In the genomic region with DNA sequence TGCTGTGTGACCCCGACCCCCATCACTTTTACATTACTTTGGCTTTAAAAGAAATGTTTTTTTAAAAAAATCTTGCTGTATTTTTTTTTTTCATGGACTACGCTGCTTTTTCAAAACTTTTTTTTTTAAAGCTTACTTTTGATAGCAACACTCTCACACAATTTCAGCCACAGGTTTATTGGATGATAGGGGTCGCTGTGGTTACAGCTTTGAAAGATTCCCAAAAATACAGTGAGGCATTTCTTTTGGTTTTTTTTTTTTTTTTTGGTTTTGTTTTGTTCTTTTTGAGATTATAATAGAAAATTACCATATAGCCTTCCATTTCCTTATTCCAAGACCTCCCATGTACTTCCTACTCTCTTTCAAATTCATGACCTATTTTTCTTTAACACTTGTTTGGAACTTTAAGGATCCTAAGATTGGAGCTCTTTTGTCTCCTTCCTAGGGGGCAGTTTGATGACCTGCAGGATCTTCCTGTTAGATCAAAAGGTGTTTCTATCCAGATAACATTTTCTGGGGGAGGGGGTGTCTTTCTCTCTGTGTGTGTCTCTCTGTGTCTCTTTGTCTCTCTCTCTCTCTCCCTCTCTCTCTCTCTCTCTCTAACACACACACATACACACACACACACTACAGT, we compare ENCODE assay signal across 17 mouse cellular contexts. TPM values are rescaled to one million over a fixed set of nuclear protein-coding genes. Genes with fewer than 3 reads are reported as not detected.
A peak's percentile ranks its signal among the peaks of the same experiment; 100 is the strongest.
DNase-seq lines count a peak whose midpoint lies in the region; ATAC-seq and TF ChIP-seq lines count a peak whose summit lies in the region.
"Had no signal": no experiment of that assay in that cellular context is flagged by ENCODE, and none has a peak within 500 bp of the region (broad histone marks: within the 10 kb centered on the region; RNA-seq: fewer than 3 reads in every experiment).

No protein-coding gene starts in this region.

- no peak overlapping the region for H3K9ac ChIP-seq in hindbrain, postnatal 0 days (replicated peaks; ENCODE audit: low read length)
- H3K9ac ChIP-seq in hindbrain, embryonic 16.5 days (ENCODE audit: low read depth, low read length), result no peak overlapping the region
- H3K9ac ChIP-seq in midbrain, postnatal 0 days (replicated peaks; ENCODE audit: low read length, poor library complexity, severe bottlenecking), result no peak overlapping the region
- H3K9ac ChIP-seq in midbrain, embryonic 16.5 days (ENCODE audit: low read depth, low read length), result no peak overlapping the region
- H3K9ac ChIP-seq: hindbrain, embryonic 13.5 days; liver, postnatal 0 days; midbrain, embryonic 13.5 days had no signal

- no peaks in the 10 kb centered on the region for H3K36me3 ChIP-seq in hindbrain, postnatal 0 days (ENCODE audit: insufficient read depth, low read length)
- no peaks in the 10 kb centered on the region for H3K36me3 ChIP-seq in hindbrain, embryonic 16.5 days (ENCODE audit: control insufficient read depth, insufficient read depth, low read length)
- no peaks in the 10 kb centered on the region for H3K36me3 ChIP-seq in midbrain, postnatal 0 days (ENCODE audit: insufficient read depth, low read length)
- H3K36me3 ChIP-seq in midbrain, embryonic 16.5 days (ENCODE audit: control insufficient read depth, insufficient read depth, low read length), result no peaks in the 10 kb centered on the region
- H3K36me3 ChIP-seq: hindbrain, embryonic 13.5 days; midbrain, embryonic 13.5 days had no signal

- no peak for DNase-seq in cerebellum, adult 2 months
- no peak for DNase-seq in cerebellum, adult 9-10 months
- DNase-seq in hindbrain, postnatal 0 days (ENCODE audit: low spot score), result peak; percentile 45
- DNase-seq in midbrain, postnatal 0 days (ENCODE audit: low spot score), result peak; percentile 40
- no peak for DNase-seq in ovary, postnatal 10 days (ENCODE audit: low spot score)
- no peak for DNase-seq in yolk sac, embryonic 10.5 days (ENCODE audit: low spot score)
- DNase-seq: adrenal gland, postnatal 10 days; gastrocnemius, adult 2 months; heart, adult 18-20 months; kidney, adult 8-10 months; liver, postnatal 0 days had no signal

- no peak for ATAC-seq in hindbrain, postnatal 0 days
- no peak for ATAC-seq in hindbrain, embryonic 16.5 days
- ATAC-seq in midbrain, postnatal 0 days (ENCODE audit: low FRiP score), result no peak
- ATAC-seq in midbrain, embryonic 16.5 days, result no peak
- ATAC-seq: forebrain, embryonic 16.5 days; liver, postnatal 0 days; midbrain, embryonic 13.5 days had no signal

- 0 out of 2 replicates have a peak, but pooled peaks cover 8% of the 10 kb centered on the region for H3K9me3 ChIP-seq in hindbrain, postnatal 0 days (ENCODE audit: low read length)
- H3K9me3 ChIP-seq in hindbrain, embryonic 16.5 days (ENCODE audit: control insufficient read depth, low read length), result peaks cover 15% of the 10 kb centered on the region
- H3K9me3 ChIP-seq in midbrain, postnatal 0 days (ENCODE audit: low read length), result peaks cover 10% of the 10 kb centered on the region; the same call in 1 of the 2 replicates
- peaks cover 6% of the 10 kb centered on the region for H3K9me3 ChIP-seq in midbrain, embryonic 16.5 days (replicated peaks; ENCODE audit: control insufficient read depth, low read length, poor library complexity, severe bottlenecking)

- no peak overlapping the region for H3K4me3 ChIP-seq in cerebellum, adult 2 months (replicated peaks; ENCODE audit: insufficient read depth, low read depth, low read length)
- H3K4me3 ChIP-seq in hindbrain, postnatal 0 days (ENCODE audit: low read length), result no peak overlapping the region
- no peak overlapping the region for H3K4me3 ChIP-seq in hindbrain, embryonic 16.5 days (ENCODE audit: low read length)
- H3K4me3 ChIP-seq in midbrain, postnatal 0 days (ENCODE audit: low read depth, low read length), result no peak overlapping the region
- no peak overlapping the region for H3K4me3 ChIP-seq in midbrain, embryonic 16.5 days (ENCODE audit: low read depth, low read length)
- H3K4me3 ChIP-seq: gastrocnemius, adult 2 months; hindbrain, embryonic 13.5 days; midbrain, embryonic 13.5 days had no signal

- H3K27me3 ChIP-seq in cerebellum, adult 2 months (ENCODE audit: control insufficient read depth, insufficient read depth, low read length), result no peaks in the 10 kb centered on the region
- H3K27me3 ChIP-seq in hindbrain, postnatal 0 days (ENCODE audit: insufficient read depth, low read length), result no peaks in the 10 kb centered on the region
- no peaks in the 10 kb centered on the region for H3K27me3 ChIP-seq in hindbrain, embryonic 16.5 days (replicated peaks; ENCODE audit: control insufficient read depth, insufficient read depth, low read length)
- H3K27me3 ChIP-seq in midbrain, postnatal 0 days (ENCODE audit: insufficient read depth, low read length), result no peaks in the 10 kb centered on the region
- no peaks in the 10 kb centered on the region for H3K27me3 ChIP-seq in midbrain, embryonic 16.5 days (ENCODE audit: control insufficient read depth, insufficient read depth, low read depth, low read length)
- H3K27me3 ChIP-seq: hindbrain, embryonic 13.5 days; midbrain, embryonic 13.5 days had no signal

- H3K4me2 ChIP-seq in hindbrain, postnatal 0 days (ENCODE audit: low read depth, low read length), result no peak overlapping the region
- no peak overlapping the region for H3K4me2 ChIP-seq in hindbrain, embryonic 16.5 days (ENCODE audit: low read length)
- no peak overlapping the region for H3K4me2 ChIP-seq in midbrain, postnatal 0 days (ENCODE audit: low read depth, low read length, poor library complexity, severe bottlenecking)
- H3K4me2 ChIP-seq in midbrain, embryonic 16.5 days (ENCODE audit: low read length), result no peak overlapping the region
- H3K4me2 ChIP-seq: hindbrain, embryonic 13.5 days; midbrain, embryonic 13.5 days had no signal

- no peaks in the 10 kb centered on the region for H3K4me1 ChIP-seq in cerebellum, adult 2 months (ENCODE audit: control insufficient read depth, insufficient read depth, low read length)
- H3K4me1 ChIP-seq in hindbrain, postnatal 0 days (ENCODE audit: insufficient read depth, low read length), result no peaks in the 10 kb centered on the region
- H3K4me1 ChIP-seq in hindbrain, embryonic 16.5 days (ENCODE audit: control insufficient read depth, insufficient read depth, low read depth, low read length), result no peaks in the 10 kb centered on the region
- H3K4me1 ChIP-seq in midbrain, postnatal 0 days (ENCODE audit: insufficient read depth, low read length), result no peaks in the 10 kb centered on the region
- H3K4me1 ChIP-seq in midbrain, embryonic 16.5 days (ENCODE audit: control insufficient read depth, insufficient read depth, low read length), result no peaks in the 10 kb centered on the region
- H3K4me1 ChIP-seq: hindbrain, embryonic 13.5 days; midbrain, embryonic 13.5 days had no signal

- TF ChIP-seq POLR2A in cerebellum, adult 2 months (IDR thresholded peaks at IDR 0.05; ENCODE audit: borderline replicate concordance, insufficient read depth, low read length), result no peak

- no peak overlapping the region for H3K27ac ChIP-seq in cerebellum, adult 2 months (ENCODE audit: insufficient read depth, low read length)
- no peak overlapping the region for H3K27ac ChIP-seq in hindbrain, postnatal 0 days
- H3K27ac ChIP-seq in hindbrain, embryonic 16.5 days (ENCODE audit: low read depth, low read length), result no peak overlapping the region
- H3K27ac ChIP-seq in midbrain, postnatal 0 days (ENCODE audit: low read depth, low read length), result no peak overlapping the region
- no peak overlapping the region for H3K27ac ChIP-seq in midbrain, embryonic 16.5 days (ENCODE audit: low read length)
- H3K27ac ChIP-seq: gastrocnemius, adult 2 months; hindbrain, embryonic 13.5 days; midbrain, embryonic 13.5 days had no signal

- 27% methylated on average over 3 of the region's 3 CpGs for WGBS in cerebellum, adult 2 months
- WGBS in hindbrain, postnatal 0 days, result 40% methylated on average over 3 of the region's 3 CpGs
- WGBS in hindbrain, embryonic 16.5 days, result 45% methylated on average over 3 of the region's 3 CpGs
- WGBS in midbrain, postnatal 0 days, result 37% methylated on average over 3 of the region's 3 CpGs
- 40% methylated on average over 3 of the region's 3 CpGs for WGBS in midbrain, embryonic 16.5 days

- 0 out of 2 replicates have a peak, but pooled peaks have one; percentile 17 for TF ChIP-seq CTCF in cerebellum, adult 2 months (IDR thresholded peaks at IDR 0.05; ENCODE audit: borderline replicate concordance, insufficient read depth, low read depth, low read length)
- TF ChIP-seq CTCF in hindbrain, postnatal 0 days (IDR thresholded peaks at IDR 0.05; ENCODE audit: low read depth), result peak; percentile 35
- peak; percentile 58 for TF ChIP-seq CTCF in midbrain, postnatal 0 days (IDR thresholded peaks at IDR 0.05)

RNA-seq across cellular contexts. Expression of a gene that starts 3.0 kb away (rescaled TPM):
- 15.4 and 16.5 TPM in 2 replicates for polyA plus RNA-seq in cerebellum, adult 2 months (2012; rRNA removed)
- 45.9 and 59.2 TPM in 2 replicates for total RNA-seq in hindbrain, postnatal 0 days (2014; rRNA removed)
- polyA plus RNA-seq in hindbrain, postnatal 0 days (2015; fragmentation: Nextera tagmentation; extraction: Ambion mirVana), result 4.4 and 5.0 TPM in 2 replicates
- polyA plus RNA-seq in hindbrain, embryonic 16.5 days (2015; fragmentation: Nextera tagmentation; extraction: Ambion mirVana), result 3.2 TPM in 2 replicates
- 70.7 and 108 TPM in 2 replicates for total RNA-seq in midbrain, postnatal 0 days (2014; rRNA removed)
- polyA plus RNA-seq in midbrain, postnatal 0 days (2015; fragmentation: Nextera tagmentation; extraction: Ambion mirVana), result 3.7 and 5.7 TPM in 2 replicates
- 3.1 and 3.6 TPM in 2 replicates for polyA plus RNA-seq in midbrain, embryonic 16.5 days (2015; fragmentation: Nextera tagmentation; extraction: Ambion mirVana)

RNA-seq across cellular contexts. Expression of a gene that starts 3.0 kb away (rescaled TPM):
- polyA plus RNA-seq in cerebellum, adult 2 months (2012; rRNA removed), result 4.8 TPM in 1 of 2 replicates, not detected in the other
- total RNA-seq in hindbrain, postnatal 0 days (2014; rRNA removed), result not detected in 2 replicates
- 730 and 754 TPM in 2 replicates for polyA plus RNA-seq in hindbrain, postnatal 0 days (2015; fragmentation: Nextera tagmentation; extraction: Ambion mirVana)
- 725 and 842 TPM in 2 replicates for polyA plus RNA-seq in hindbrain, embryonic 16.5 days (2015; fragmentation: Nextera tagmentation; extraction: Ambion mirVana)
- not detected in 2 replicates for total RNA-seq in midbrain, postnatal 0 days (2014; rRNA removed)
- 816 and 853 TPM in 2 replicates for polyA plus RNA-seq in midbrain, postnatal 0 days (2015; fragmentation: Nextera tagmentation; extraction: Ambion mirVana)
- 769 and 850 TPM in 2 replicates for polyA plus RNA-seq in midbrain, embryonic 16.5 days (2015; fragmentation: Nextera tagmentation; extraction: Ambion mirVana)
- polyA plus RNA-seq: urinary bladder, adult 2 months had no signal

Comparison
In these comparisons a context has a peak if more than half of its experiments do, and no peak if none do; other contexts are left out.
1. DNase-seq: peak in hindbrain, postnatal 0 days (single experiment) and midbrain, postnatal 0 days (single experiment); none in cerebellum, adult 2 months (0 of 2), cerebellum, adult 9-10 months (single experiment), ovary, postnatal 10 days (single experiment) and yolk sac, embryonic 10.5 days (single experiment).
2. RNA of a gene that starts 3.0 kb away (polyA plus RNA-seq): 769 to 850 TPM in midbrain, embryonic 16.5 days, 725 to 842 TPM in hindbrain, embryonic 16.5 days, 816 to 853 TPM in midbrain, postnatal 0 days and 730 to 754 TPM in hindbrain, postnatal 0 days; 4.8 TPM in cerebellum, adult 2 months; every median in the first group is over 100 times any median in the second.
3. Peak in every context shown above with its lines, with median percentiles within 50 percentile points of each other: CTCF ChIP-seq.